Mouse (Mus musculus) mouse embryonic stem cell (cell line): Measurements from ENCODE around the gene Pakap.

Source experiments
- in situ Hi-C, 2 experiments: fragments of 300-500 bp; cut with MboI; formaldehyde crosslinking; loops; 1 replicate in 1 of 2; 3 replicates in 1 of 2; pipeline ENCODE4 v1.14.3; 2019 to 2020; ENCODE audit warnings: low sequenced_read_pairs in 2 of 2, low pct_unique_long_range_greater_than_20kb in 1 of 2, mixed read lengths in 1 of 2; ENCODE audit not compliant: unreplicated experiment in 1 of 2

Pakap gene

DNA sequence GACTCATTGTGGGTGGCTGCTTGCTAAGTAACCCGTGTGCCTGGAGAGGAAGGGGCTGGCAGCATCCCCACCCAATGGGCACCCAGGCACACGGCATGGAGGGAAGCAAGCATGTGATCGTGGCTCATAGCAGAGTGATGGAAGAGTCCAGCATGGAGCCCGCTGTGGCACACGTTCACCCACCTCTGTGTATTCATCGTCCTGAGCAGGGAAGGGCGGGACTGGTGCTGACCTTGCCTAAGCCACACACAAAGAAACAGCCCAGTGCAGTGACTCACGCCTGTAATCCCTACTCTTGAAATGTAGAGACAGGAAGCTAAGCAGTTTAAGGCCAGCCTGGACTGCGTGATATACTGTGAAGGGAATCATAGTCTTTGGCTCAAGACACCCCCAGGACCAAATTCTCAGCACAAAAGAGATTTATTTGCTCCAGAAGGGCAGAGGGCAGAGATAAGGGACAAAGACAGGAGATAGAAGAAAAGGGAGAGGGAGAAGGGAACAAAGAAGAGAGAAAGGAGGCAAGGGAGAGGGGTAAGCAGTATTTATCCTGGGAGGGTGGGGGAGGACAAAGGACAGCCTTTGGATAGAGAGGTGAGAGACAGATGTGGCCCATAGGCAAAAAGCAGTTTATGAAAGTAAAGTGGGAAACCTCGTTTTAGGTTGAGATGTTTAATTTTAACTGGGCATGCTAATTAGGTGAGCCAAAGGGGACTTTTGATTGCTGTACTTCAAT lies 230.5 kb downstream of the Pakap start:
- in situ Hi-C loops: no loop called here

DNA sequence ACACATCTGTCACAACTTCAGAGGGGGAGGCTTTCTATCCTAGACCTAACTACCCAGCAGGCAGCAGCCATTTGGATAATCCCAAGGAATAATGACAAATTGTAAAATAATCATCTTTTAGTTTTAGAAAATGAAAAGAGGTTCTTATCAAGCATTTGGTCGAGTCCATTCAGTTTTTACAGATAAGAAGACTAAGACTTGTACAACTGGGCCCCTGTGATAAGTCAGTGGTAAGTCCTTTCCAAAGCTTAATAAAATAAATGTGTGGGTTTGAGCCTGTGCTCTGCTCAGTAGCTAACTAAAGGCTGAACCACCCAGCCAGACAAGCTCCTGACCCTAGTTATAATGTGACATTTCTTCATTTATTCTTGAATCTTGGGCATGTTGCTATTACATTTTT lies 231.3 kb downstream of the Pakap start:
- in situ Hi-C loops: no loop called here

DNA sequence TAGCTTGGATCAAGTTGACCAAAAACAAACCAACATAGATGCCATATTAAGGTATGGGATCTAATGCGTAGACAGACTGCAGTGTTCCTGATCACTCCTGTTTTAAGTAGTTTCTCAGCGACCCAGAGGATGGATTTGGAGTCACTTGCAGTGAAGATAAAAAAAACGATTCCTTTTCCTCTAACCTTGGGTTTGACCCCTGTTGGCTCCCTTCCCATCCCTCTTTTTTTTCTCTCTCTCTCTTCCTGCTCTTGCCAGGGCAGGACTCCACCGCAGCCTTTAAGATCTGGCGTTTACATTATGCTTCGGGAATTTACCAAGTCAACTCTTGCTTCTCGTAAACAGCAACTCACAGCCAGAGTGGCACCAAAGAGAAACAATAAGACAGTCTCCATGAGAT lies 233.3 kb downstream of the Pakap start:
- in situ Hi-C loops: no loop called here

DNA sequence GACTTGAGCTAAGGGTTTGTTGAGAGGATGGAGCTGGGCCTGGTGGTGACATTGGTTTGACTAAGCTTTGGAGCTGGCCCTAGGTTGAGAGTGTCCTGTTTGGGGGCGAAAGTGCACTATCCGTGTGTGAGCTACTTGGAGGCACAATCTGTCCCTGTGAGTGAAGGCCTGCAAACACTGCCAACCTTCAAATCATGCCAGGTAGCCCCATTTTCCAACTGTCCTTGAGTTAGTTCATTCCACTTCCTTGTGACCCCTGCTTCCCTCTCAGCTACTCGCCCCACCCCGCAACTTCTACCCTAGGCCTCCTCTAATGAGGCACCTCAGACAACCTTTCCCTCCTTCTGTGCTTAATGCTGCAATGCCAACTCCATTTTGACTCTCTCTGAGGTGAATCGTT lies 234.0 kb downstream of the Pakap start:
- in situ Hi-C loops: no loop called here

DNA sequence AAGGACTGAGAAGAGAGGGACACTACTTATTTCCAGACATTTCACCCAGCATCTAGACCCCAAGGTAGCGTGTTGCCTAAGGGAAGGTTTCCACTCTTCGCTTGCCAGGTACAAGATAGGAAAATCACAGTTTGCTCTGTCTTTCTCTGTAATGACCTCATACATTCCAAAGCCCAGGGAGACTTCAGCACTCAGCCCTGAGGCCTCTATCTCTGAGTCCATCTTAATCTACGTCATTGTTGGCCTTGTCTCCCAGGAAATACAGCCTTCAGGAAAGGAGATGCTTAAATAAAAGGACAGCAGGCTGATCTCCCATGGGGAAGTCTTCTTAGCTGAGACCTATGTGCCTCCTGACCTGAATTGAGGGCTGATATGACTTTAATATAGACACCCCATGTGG lies 234.4 kb downstream of the Pakap start:
- in situ Hi-C loops: no loop called here

DNA sequence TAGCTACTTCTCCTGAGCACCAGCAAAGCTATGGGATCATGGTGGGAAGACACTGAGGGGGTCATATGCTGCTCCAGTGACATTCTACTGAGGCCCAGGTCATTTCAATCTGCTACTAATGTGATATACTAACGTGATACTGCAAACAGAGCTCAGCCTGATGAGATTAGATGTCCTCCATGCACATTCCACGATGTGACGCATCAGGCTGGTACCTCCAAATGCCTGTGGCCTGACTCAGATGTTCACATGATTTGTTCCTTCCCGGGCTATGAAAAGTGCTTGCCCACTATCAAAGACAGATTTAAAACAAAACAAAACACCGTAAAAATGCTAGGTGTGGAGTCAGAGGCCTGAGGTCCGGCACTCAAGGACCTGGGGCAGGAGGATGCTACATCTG lies 236.9 kb downstream of the Pakap start:
- in situ Hi-C loops: no loop called here

DNA sequence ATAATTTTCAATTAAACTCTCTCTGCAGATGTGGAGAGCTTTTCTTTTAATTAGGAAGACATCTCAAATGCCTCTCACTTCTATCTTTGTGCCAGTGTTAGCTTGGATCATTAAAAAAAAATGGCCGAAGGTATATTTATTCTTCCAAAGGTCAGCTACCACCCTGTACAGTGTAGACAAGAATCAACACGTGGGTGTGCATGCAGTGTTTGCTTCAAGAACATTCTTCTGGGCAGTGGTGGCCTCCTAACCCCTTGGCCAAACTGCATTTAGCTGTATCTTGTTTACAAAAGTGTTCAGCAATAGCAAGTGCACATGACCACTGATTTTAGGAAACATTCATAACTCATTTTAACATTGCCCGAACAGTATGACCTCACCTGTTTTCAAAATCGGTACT lies 241.5 kb downstream of the Pakap start:
- in situ Hi-C loops: no loop called here

DNA sequence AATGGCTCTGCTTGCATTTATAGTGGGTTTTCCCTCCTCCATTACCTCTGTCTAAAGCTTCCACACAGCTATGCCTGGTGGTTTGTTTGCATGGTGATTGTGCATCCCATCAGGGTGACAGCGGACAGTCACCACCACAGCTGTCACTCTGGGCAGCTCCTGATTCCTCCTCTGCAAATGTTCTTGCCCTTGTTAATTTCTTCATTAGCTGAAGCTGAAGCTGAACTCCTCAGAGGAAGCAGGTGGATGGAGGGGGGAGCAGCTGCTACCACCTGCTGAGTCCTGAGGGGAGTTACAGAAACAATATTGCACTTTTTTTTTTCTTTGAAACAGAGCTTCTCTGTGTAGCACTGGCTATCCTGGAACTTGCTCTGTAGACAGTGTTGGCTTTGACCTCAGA lies 244.1 kb downstream of the Pakap start:
- in situ Hi-C loops: no loop called here

DNA sequence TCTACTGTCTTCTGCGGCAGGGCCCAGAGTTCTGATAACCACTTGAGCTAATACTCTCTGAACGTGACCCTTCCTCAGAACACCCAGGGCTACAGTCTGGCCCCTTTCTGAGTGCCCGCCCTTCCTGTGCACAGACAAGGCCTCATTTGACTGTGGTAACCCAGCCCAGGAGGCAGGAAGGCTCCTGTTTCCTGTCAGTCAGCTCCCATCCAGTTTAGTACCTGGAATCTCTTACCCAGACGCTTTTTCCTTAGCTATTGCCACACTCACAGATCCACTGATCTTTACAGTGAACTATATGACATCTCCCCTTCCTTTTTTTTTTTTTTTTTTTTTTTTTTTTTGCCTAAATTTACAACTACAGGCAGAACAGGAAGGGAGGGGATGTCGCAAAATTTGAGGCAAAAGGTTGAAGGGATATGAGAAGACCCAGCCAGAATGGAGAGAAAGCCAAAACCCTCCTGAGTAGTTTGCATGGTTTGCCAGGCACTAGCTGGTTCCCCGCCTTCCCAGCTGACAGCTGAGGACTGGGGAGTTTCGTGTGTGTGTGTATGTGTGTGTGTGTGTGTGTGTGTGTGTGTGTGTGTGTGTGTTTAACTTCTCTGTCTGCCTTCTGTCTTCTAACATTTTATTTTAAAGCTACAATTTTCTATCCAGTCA lies 245.1 kb downstream of the Pakap start:
- in situ Hi-C loops: no loop called here

DNA sequence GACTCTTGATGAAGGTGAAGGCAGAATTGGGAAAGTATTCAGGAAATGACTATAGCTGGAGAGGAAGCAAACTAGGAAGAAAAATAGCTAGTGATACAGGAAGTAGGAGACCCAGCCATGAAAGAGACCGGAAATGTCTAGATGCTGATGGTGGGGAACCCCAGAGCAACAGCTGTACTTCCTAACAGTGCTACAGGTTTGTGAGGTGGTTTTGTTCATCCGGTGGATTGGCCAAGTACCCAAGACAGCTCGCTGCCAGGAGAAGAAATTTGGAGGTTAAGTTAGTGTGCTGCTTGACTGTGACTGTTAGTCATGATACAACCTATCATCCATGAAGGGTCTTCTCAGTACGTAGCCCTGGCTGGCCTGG lies 245.6 kb downstream of the Pakap start:
- in situ Hi-C loops: no loop called here

DNA sequence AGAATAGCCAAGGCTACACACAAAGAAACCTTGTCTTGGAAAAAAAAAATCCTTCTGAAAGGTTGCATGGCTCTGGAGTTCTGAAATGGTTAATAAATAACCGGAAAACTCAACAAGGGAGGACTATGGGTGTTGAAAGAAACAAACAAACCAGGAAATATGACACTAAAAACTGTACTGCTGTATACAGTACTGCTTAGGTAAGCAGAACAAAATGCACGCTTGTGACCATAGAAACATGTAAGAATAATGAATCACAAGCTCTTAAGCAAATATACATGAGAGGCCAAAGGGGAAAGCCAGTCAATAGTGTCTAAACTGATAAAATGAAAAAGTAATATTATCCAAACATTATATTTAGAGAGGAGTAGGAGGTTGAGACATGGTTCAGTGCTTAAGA lies 247.4 kb downstream of the Pakap start:
- in situ Hi-C loops: no loop called here

DNA sequence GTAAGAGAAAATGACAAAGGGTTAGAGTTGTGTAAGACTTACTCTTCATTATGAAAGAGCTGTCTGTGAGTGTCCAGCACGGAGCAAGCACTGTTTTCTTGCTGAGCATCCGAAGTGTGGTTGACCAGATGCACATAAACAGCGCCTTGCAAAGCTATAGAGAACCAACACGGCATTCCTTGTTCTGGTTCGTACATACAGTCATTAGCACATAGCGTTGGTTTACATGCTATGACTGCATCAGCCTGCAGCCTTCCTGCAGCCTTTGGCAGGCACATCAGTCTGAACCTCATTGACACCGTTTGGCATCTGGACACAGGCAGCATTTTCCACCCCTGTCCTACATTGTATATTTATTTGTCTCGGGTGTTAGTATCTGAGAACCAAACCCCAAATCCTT lies 248.2 kb downstream of the Pakap start:
- in situ Hi-C loops: no loop called here

DNA sequence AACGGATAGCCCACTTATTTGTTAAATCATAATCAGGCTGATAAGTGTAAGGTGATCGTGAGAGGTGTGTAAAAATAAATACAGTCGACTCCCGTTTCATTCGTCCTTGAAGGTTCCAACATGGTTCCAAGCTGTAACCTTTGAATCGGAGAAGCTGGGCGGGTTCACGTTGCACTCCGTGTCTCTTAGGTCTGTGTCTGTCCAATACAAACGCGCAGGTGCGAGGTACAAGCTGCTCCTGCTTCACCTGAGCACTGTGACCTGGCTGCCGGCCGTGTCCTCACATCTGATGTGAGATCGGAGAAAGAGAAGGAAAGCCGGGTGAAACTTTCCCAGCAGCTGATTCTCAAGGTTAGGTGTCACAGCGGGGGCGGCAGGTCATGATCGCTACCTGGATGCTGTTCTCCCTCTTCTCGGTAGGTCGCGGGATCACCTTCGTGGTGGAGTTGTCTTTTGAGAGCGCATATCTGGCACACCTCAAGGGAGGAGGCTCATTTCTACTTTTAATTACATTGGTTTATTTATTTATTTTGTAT lies 252.9 kb downstream of the Pakap start:
- in situ Hi-C loops: no loop called here

DNA sequence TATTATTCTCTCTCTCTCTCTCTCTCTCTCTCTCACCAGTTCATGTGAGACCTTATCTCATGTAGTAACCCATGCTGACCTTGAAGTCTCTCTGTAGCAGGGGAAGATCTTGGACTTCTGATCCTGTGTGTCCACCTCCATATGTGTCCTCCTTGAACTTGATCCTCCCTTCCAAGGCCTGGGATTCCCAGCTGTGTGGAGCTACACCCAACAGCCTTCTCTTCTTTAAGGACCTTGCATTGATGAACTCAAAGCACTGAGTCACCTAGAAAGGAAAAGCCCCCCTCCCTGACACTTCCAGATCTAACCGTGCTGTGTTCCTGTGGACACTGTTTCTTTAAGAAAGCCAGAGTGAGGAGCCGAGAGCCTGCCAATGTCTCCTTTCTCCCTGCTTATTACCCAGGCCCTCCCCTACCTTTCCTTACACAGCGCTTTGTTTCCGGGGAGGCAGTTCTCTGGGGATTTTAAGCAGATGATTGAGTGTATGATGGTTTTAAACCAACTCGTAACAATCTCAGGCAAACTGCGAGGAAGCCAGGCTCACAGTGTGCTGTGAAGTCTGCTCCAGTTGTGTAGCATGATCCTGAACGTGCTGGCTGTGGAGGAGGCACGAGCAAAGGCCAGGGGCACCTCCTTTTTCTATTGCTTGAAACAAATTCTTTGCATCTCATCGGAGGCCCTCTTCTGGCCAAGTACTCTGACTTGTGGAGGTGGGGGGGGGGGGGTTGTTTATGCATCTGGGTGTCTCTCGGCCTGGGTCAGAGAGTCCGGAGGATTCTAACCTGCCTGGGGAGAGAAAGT lies 253.8 kb downstream of the Pakap start:
- in situ Hi-C loops: no loop called here

DNA sequence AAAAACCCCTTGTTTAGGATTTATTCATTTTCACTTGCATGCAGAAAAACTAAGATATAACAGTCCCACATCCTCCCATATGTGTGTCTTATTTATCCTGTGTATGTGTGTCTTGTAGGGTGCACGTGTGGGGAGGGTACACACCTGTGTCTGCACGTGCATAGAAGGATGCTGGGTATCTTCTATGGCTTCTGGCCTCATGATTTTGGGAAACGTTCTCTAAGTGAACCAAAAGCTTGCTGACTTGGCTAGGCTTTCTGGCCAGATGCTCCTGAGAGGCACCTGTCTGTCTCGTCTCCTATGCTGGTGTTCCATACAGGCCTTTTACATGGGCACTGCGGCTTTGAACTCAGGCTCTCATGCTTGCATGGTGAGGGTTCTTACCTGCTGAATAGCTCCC lies 254.7 kb downstream of the Pakap start:
- in situ Hi-C loops: no loop called here

DNA sequence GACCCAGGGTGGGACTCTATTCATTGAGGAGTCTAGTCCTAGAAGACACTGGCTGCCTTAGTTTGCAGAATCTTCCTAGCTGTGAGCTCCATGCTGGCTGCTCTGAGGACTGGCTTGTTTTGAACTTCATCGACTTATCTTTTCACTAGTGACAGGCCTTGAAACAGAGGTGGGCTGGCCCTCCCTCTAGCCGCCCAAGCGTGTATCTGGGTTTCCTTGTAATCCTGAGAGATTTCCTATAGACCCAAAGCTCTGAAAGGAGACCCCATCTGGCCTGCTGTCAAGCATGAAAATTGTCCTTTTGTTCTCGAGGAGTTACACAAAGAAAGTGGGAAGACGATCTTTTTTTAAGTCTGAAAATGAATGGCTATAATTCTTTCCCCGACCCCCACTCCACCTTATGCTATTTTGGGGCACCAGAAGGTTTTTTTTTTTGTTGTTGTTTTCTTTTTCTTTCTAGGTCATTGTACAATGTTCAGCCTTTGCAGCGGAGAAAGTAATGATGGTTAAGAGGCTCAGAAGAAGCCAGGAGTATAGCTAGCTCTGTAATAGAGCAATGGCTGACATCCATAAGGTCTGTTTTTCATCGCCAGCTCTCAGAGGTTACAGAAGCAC lies 256.8 kb downstream of the Pakap start:
- in situ Hi-C loops: no loop called here

DNA sequence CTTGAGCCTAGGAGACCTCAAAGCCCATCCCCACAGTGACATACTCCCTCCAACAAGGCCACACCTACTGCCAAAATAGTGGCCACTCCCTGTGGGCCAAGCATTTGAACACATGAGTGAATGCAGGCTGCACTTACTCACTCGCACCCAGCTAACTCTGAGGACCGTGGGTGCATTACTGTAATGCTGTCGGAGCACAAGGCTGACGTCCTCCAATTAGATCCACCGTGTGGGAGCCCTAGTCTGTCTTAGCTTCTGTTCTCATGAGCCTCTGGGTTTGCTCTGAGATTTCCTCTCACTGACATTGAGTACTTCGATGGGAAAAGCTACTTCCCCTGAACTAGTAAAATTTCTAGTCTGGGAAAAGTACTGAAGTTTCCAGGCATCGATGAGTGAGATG lies 258.3 kb downstream of the Pakap start:
- in situ Hi-C loops: no loop called here

DNA sequence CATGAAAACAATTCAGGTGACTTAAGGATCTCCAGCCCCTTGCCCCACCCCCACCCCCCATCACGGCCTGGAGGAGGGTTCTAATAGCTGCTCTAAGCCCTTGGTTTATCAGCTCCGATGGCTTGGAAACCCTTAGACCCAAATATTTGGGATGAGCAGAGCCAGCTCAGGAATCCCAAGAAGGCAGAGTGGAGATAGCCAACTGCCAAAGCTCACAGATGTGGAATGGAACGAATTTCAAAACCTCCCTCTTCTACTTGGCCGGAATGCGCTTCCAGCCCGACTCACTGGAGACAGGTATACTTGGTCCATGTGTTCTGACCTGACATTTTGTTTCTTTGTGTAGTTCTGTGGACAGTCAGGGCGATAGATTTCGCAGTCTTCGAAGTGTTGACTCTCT lies 261.2 kb downstream of the Pakap start:
- in situ Hi-C loops: no loop called here

DNA sequence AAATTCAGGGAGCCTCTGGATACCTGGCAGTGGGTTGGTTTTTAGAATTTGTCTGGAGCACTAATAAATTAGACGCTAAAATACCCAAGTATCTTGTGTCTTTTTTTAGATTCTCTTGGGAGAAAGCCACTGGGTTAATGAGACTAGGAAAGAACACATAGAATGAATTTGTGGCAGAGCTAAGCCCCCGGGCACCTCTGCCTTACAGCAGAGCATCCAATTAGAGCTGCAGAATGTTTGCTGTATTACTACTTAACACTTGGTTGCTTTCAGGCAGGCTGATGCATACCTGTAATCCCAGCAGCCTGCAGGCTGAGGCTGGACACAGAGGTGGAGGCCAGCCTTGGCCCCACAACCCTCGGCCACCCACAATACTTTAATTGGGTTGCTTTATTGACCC lies 261.8 kb downstream of the Pakap start:
- in situ Hi-C loops: no loop called here
